Comparison of ENCODE assay signal across 8 mouse cellular contexts in the genomic region with DNA sequence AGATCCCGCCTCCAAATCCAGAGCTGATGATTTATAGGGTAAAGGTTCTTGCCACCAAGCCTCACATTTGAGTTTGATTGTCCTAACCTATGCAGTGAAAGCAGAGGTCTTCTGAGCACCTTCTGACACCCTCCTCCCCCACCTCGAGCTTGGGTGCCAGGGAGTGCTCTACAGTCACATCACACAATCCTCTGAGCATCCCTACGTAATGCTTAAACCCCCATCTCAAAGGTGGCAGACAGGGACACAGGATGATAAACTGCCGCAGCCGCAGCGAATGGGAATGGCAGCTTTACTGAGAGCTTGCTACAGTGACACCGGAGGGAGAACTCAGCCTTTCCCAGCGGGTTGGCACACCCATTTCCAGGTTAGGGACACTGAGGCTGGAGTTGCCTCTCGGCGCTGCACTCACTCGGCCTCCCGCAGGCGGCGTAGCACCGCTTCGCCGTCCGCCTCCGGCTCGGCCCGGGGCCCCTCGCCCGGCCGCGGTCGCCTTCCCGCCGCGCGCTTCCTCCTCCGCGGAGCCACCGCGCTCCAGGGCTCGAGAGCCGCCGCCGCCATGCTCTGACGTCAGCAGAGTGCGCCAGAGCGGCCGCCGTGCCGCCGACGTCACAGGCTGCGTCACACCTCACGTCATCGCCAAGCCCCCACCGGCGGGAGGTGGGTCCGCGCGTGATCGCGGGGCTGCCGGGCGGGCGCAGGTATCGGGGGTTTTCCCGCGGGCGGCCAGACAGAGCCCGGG. TPM values are rescaled to one million over a fixed set of nuclear protein-coding genes. Genes with fewer than 3 reads are reported as not detected.
DNase-seq lines count a peak whose midpoint lies in the region; ATAC-seq lines count a peak whose summit lies in the region.

Srrd (minus strand) TSS at position 578 of the 742 bp plus-strand sequence.
Hps4 (plus strand) TSS at position 621 of the 742 bp plus-strand sequence.

- peak within 1 kb of the TSS; percentile 75 for H3K4me2 ChIP-seq in hindbrain, embryonic 12.5 days (replicated peaks)

- no peaks in the 10 kb centered on the region for H3K9me3 ChIP-seq in hindbrain, embryonic 12.5 days (replicated peaks)

- 2% methylated on average over 57 of the region's 64 CpGs for WGBS in hindbrain, embryonic 12.5 days

- H3K9ac ChIP-seq in hindbrain, embryonic 12.5 days: peak within 1 kb of the TSS; percentile 90

- H3K27ac ChIP-seq in hindbrain, embryonic 12.5 days: peak within 1 kb of the TSS; percentile 48; the same call in 1 of the 2 replicates

- no peaks in the 10 kb centered on the region for H3K27me3 ChIP-seq in hindbrain, embryonic 12.5 days

- peak within 1 kb of the TSS; percentile 92 for H3K4me3 ChIP-seq in hindbrain, embryonic 12.5 days

- H3K4me1 ChIP-seq in hindbrain, embryonic 12.5 days: peaks cover 44% of the 10 kb centered on the region

- ATAC-seq in hindbrain, embryonic 12.5 days (ENCODE audit: low FRiP score): peak; percentile 55

- peak; percentile 75 for DNase-seq in Muller cell, postnatal 12 days (ENCODE audit: inconsistent ontology term)
- peak; percentile 97 to 98 for DNase-seq in cerebellum, postnatal 10 days
- DNase-seq in frontal cortex, postnatal 14 days (ENCODE audit: low spot score in 2 of 2): peak; percentile 76 to 85
- DNase-seq in layer of hippocampus, postnatal 14 days (ENCODE audit: low spot score in 2 of 2): peak; percentile 89 to 92
- DNase-seq in lung, postnatal 14 days: peak; percentile 91
- DNase-seq in ovary, postnatal 36 days (ENCODE audit: low spot score): peak; percentile 85
- peak; percentile 89 for DNase-seq in thymus, postnatal 25 days

- peaks cover 38% of the 10 kb centered on the region for H3K36me3 ChIP-seq in hindbrain, embryonic 12.5 days

RNA-seq across cellular contexts. Expression of gene Srrd, which starts in this region (rescaled TPM):
- 46.9 and 47.6 TPM in 2 replicates for polyA plus RNA-seq in hindbrain, embryonic 12.5 days (2016; fragmentation: Nextera tagmentation; extraction: Ambion mirVana)
- total RNA-seq in layer of hippocampus, postnatal 14 days (2021): 10 to 100 TPM; 26.4 to 30.1 TPM

RNA-seq across cellular contexts. Expression of gene Hps4, which starts in this region (rescaled TPM):
- 35.4 and 37.1 TPM in 2 replicates for polyA plus RNA-seq in hindbrain, embryonic 12.5 days (2016; fragmentation: Nextera tagmentation; extraction: Ambion mirVana)
- total RNA-seq in layer of hippocampus, postnatal 14 days (2021): 10 to 100 TPM; 25.0 to 29.9 TPM

Comparison
In these comparisons a context has a peak if more than half of its experiments do, and no peak if none do; other contexts are left out.
1. Peak in every context shown above with its lines: DNase-seq, ATAC-seq, H3K4me3 ChIP-seq and H3K27ac ChIP-seq.